Mouse (Mus musculus) spleen, adult 2 months (tissue): Measurements from ENCODE around the gene Zfp260. TPM values are rescaled to one million over a fixed set of nuclear protein-coding genes. Genes with fewer than 3 reads are reported as not detected.
A peak's percentile ranks its signal among the peaks of the same experiment; 100 is the strongest.
"Not testable (repeated sequence)": the region's sequence is repeated elsewhere in the genome, so short reads cannot be mapped to it uniquely, and the experiment has no call there.

Experiments used
- DNase-seq, 2 experiments: peaks; one replicate each; pipeline versions ENCODE4 v3.0.0 to v3.0.0-alpha.2; 2012 to 2021; ENCODE audit warnings: low spot score in 2 of 2, low read depth in 1 of 2
- H3K27ac ChIP-seq: fragments of 200-500 bp; 2 replicates; pipeline ENCODE4 v1.5.1; 2012; ENCODE audit warnings: low read length, inconsistent platforms; ENCODE audit not compliant: insufficient read depth
- H3K27me3 ChIP-seq: fragments of 200-500 bp; 2 replicates; pipeline ENCODE4 v1.6.1; 2012; ENCODE audit warnings: mild to moderate bottlenecking, moderate library complexity, low read length, inconsistent platforms; ENCODE audit not compliant: control insufficient read depth, insufficient read depth
- H3K36me3 ChIP-seq: fragments of 200-500 bp; 2 replicates; pipeline ENCODE4 v1.6.1; 2012; ENCODE audit warnings: mild to moderate bottlenecking, low read length, inconsistent platforms; ENCODE audit not compliant: control insufficient read depth, insufficient read depth
- H3K4me1 ChIP-seq: fragments of 200-500 bp; 2 replicates; pipeline ENCODE4 v1.6.1; 2011; ENCODE audit warnings: inconsistent platforms; ENCODE audit not compliant: control insufficient read depth, insufficient read depth, insufficient read length
- H3K4me3 ChIP-seq: fragments of 200-500 bp; 2 replicates; pipeline ENCODE4 v1.5.1; 2011; ENCODE audit warnings: mild to moderate bottlenecking, inconsistent platforms; ENCODE audit not compliant: insufficient read depth, insufficient read length; ENCODE audit errors: extremely low read depth
- CTCF ChIP-seq: fragments of 200-500 bp; IDR thresholded peaks from 2 replicates; pipeline ENCODE4 v1.5.1; 2011; ENCODE audit warnings: mild to moderate bottlenecking, inconsistent platforms; ENCODE audit not compliant: insufficient read depth, insufficient read length, insufficient replicate concordance; ENCODE audit errors: extremely low read depth
- POLR2A ChIP-seq: fragments of 200-500 bp; IDR thresholded peaks from 2 replicates; pipeline ENCODE4 v1.6.1; 2011; ENCODE audit warnings: low read depth, low read length, inconsistent platforms
- WGBS: fragments of 180-500 bp; shearing (Covaris S2); methylation state at CpG from one replicate; pipeline ENCODE4 v1.1.7; 2018; 5-methylcytosine and 5-hydroxymethylcytosine counted together
- polyA plus RNA-seq: library from polyadenylated mRNA; depleted of rRNA; stranded (reverse); fragments of >200 nt; gene quantifications from 2 replicates; pipeline ENCODE4 v1.2.3, GENCODE M21; 2012

Gene Zfp260
- polyA plus RNA-seq, 1 experiment, result 11.3 TPM

DNA sequence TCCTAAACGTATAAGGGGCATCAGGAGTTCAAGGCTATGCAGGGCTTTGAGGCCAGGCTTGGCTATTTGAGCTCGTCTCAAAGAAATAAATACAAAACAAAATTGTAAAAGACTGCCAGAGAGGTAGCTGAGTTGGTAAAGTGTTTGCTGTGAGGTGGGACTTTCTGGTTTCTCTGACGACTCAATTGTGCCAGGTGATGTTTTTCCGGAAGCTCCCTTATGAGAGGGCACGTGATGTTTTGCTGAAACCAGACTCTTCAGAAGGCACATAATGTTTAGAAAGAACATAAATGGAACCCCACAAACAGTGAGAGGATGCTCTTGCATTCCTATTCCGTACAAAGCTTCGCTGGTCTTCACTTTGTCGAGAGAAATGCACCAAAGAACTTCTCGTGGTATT is 1.9 kb upstream of the Zfp260 start:
- H3K27ac ChIP-seq, result no peak overlapping the region
- H3K36me3 ChIP-seq, result no peaks in the 10 kb centered on the region
- no peak for DNase-seq
- no peak overlapping the region for H3K4me3 ChIP-seq
- H3K4me1 ChIP-seq, result peaks cover 5% of the 10 kb centered on the region; the same call in 1 of the 2 replicates
- no peak for TF ChIP-seq CTCF
- TF ChIP-seq POLR2A, result no peak
- 87% methylated on average over 9 of the region's 9 CpGs for WGBS
- no peaks in the 10 kb centered on the region for H3K27me3 ChIP-seq

DNA sequence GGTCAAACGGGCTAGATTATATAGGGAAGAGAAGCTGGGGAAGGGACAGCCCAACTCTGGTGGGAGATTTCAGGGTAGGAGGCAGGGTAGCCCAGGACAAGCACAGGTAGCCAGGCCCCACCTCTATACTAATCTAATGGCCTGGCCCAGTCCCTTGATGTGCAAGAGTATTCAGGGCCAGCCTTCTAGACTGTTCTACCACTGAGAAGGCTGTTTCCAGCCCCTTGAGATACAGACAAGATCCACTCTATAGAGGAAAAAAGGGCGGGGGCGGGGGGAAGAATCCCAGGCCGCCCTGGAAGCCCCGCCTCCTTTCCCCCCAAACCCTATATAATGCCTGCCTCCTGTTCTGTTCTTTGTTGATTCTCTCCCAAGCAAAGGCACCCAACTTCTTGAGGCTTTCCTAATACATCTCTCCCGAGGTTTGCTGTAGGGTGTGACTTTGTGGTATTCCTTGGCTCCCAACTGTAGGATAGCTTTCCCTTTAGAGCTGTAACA is 610 bp upstream of the Zfp260 start:
- WGBS, result 86% methylated on average over 6 of the region's 6 CpGs
- no peaks in the 10 kb centered on the region for H3K27me3 ChIP-seq
- no peaks in the 10 kb centered on the region for H3K36me3 ChIP-seq
- H3K4me3 ChIP-seq, result no peak overlapping the region
- no peak for TF ChIP-seq CTCF
- no peak for TF ChIP-seq POLR2A
- no peak for DNase-seq
- H3K27ac ChIP-seq, result no peak overlapping the region
- peaks cover 5% of the 10 kb centered on the region; the same call in 1 of the 2 replicates for H3K4me1 ChIP-seq

DNA sequence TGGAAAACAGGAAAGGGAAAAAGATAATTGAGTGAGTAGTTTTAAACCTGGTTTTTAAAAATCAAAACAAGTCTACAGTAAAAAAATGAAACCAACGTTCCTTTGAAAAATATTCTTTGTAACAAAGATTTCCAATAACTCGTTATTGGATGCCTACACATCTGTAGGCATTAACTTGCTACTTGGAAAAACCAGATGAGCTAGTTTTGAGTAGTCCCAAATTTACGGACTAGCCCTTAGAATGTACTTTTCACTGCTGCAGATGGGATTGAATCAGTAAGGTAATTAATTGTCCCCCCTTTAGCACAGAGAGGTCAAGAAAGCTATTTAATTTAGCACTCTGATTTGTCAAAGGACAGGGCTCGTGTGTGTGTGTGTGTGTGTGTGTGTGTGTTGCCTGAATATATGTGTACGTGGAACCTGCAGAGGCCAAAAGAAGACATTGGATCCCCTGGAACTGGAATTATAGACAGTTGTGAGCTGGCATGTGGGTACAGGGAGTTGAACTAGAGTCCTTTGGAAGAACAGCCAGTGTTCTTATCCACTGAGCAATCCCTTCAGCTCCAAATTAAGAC is 1.1 kb downstream of the Zfp260 start:
- WGBS, result 8% methylated on average over 5 of the region's 5 CpGs

DNA sequence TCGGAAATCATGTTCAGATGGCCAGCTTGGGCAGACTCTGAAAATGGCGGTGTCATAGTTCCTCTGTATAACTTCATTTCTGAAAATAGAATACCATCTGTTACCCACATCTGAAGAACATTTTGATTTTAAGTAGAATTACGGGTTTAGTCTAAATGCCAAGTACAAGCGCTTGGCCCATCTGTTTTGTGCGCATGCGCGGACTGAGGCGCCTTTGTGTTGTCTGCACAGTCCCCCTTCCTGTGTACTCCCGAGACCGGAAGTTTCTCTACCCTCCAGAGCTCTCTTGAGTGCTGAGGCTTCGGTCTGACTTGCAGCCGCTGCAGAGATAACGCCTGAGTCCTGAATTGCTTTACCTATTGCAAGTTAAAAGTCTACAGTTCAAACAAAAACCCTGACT is 4.7 kb downstream of the Zfp260 start:
- WGBS, result 74% methylated on average over 13 of the region's 13 CpGs
- H3K4me3 ChIP-seq, result peak overlapping the region; percentile 35; the same call in 1 of the 2 replicates
- TF ChIP-seq CTCF (no peak), POLR2A (no peak)
- H3K4me1 ChIP-seq, result peaks cover 3% of the 10 kb centered on the region; the same call in 1 of the 2 replicates
- peak; percentile 50 to 51 for DNase-seq
- H3K27me3 ChIP-seq, result no peaks in the 10 kb centered on the region
- peaks cover 17% of the 10 kb centered on the region for H3K36me3 ChIP-seq
- H3K27ac ChIP-seq, result peak overlapping the region; percentile 41

More for the DNA sequence above, 1.1 kb downstream of the Zfp260 start:
- Histone ChIP-seq H3K27me3 (no peaks in the 10 kb centered on the region), H3K27ac (no peak overlapping the region), H3K4me1 (peaks cover 3% of the 10 kb centered on the region; the same call in 1 of the 2 replicates), H3K36me3 (0 out of 2 replicates have a peak, but pooled peaks cover 1% of the 10 kb centered on the region), H3K4me3 (peak overlapping the region; percentile 96; the same call in 1 of the 2 replicates)
- DNase-seq, result no peak
- TF ChIP-seq CTCF (no peak), POLR2A (no peak)

DNA sequence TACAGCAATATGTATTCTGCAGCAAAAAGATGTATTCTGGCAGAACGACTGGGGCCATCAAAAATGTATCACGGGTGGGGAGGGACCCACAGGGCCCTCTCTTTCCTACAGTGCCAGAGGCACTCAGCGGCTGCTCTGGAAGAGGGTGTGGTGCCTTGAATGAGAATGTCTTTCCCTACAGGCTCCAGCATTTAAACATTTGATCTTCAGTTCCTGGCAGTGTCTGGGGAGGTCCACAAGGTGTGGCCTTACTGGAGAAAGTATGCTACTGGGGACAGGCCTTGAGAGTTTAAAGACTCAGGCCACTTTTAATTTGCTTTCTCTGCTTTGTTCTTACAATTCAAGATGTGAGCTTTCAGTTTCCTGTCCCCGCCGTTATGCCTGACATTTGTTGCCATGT is 21.5 kb downstream of the Zfp260 start:
- Histone ChIP-seq H3K27me3 (no peaks in the 10 kb centered on the region), H3K36me3 (no peaks in the 10 kb centered on the region), H3K4me3 (no peak overlapping the region), H3K27ac (no peak overlapping the region), H3K4me1 (no peaks in the 10 kb centered on the region)
- TF ChIP-seq POLR2A, result no peak
- TF ChIP-seq CTCF, result no peak
- no peak for DNase-seq
- 91% methylated on average over 5 of the region's 5 CpGs for WGBS

DNA sequence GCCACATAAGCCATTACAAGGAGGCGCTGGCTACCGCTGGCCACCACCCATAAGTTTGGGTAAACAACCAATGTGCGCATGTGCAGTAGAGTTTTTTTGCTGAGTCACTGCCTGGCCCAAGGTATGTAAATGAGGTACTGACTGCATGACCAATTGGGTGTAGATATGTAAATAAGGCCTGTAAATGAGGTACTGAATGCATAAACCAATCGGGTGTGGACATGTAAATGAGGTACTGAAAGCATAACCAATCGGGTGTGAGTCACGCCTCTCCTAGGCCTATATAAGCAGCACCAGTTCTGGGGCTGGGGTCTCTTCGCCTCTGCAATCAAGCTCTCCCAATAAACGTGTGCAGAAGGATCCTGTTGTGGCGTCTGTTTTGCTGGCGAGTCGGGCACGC is 23.4 kb downstream of the Zfp260 start:
- not testable (repeated sequence) for DNase-seq, H3K4me1 ChIP-seq, H3K27ac ChIP-seq, H3K4me3 ChIP-seq, H3K36me3 ChIP-seq, H3K27me3 ChIP-seq
- 96% methylated on average over 12 of the region's 12 CpGs for WGBS

DNA sequence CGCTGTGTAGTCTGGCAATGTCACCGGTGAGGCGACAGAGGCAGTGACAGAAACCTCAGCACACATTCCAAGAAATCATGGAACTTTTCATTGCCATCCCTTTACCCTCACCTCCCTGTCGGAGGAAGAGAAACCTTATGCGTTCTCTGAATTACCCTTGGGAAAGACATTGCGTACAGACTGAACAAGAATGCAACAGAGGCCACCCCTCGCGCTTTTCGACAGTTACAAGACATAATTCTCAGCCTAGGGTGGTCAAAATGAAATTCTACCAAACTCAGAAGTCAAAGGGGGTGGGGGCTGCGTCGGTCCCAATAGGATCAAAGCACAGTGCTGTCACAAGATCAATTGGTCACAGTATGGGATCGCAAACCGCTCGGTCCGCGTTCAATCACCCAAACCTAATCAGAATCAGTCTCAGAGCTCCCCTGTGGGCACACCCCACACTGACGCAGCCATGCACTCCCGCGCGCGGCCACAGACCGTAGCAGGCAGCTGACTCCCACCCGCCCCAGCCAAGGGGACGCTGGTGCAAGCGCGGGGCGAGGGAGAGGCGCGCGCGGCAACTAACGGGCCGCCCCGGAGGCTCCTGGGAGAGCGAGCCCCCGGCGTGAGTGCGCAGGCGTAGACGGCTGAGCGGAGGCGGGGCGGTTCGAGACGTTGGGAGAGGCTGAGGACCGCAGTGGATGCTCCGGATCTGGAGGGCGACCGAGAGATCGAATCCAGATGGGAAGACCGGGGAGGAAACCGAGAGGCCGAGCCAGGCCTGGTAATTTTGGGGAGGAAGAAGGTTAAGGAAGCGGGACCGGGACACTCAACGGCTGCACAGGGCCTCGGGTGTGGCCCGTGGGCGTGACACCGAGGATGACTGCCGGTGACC is 27.0 kb downstream of the Zfp260 start, which contains the start of gene Zfp382:
Gene Zfp382 (plus strand): TSS at position 635 of the 880 bp plus-strand sequence.
- WGBS, result under 1% methylated on average over 61 of the region's 61 CpGs
- H3K4me1 ChIP-seq, result no peaks in the 10 kb centered on the region
- TF ChIP-seq POLR2A (peak; percentile 24; the same call in 1 of the 2 replicates), CTCF (no peak)
- H3K4me3 ChIP-seq, result peak within 1 kb of the TSS; percentile 77
- peak within 1 kb of the TSS; percentile 53; the same call in 1 of the 2 replicates for H3K27ac ChIP-seq
- peak; percentile 70 to 90 for DNase-seq
- H3K36me3 ChIP-seq, result no peaks in the 10 kb centered on the region
- no peaks in the 10 kb centered on the region for H3K27me3 ChIP-seq
